Mouse (Mus musculus) megakaryocyte, embryonic 14.5 days (primary cell): ENCODE results near the gene Nr5a2. TPM values are rescaled to one million over a fixed set of nuclear protein-coding genes. Genes with fewer than 3 reads are reported as not detected.

ENCODE experiments used
- H3K27me3 ChIP-seq: replicated peaks from 2 replicates; pipeline ENCODE3; 2012; ENCODE audit warnings: inconsistent platforms
- H3K36me3 ChIP-seq: replicated peaks from 2 replicates; pipeline ENCODE3; 2012; ENCODE audit warnings: low read length, inconsistent platforms, mixed read lengths
- H3K4me1 ChIP-seq: 2 replicates; pipeline ENCODE4 v1.6.1; 2012; ENCODE audit warnings: inconsistent platforms
- H3K4me3 ChIP-seq: replicated peaks from 2 replicates; pipeline ENCODE3; 2012; ENCODE audit warnings: moderate library complexity, mild to moderate bottlenecking, inconsistent platforms
- H3K9me3 ChIP-seq: 2 replicates; pipeline ENCODE4 v1.6.1; 2012; ENCODE audit warnings: inconsistent platforms
- FLI1 ChIP-seq: IDR thresholded peaks from 2 replicates; pipeline ENCODE4 v1.6.1; 2012; ENCODE audit warnings: low read length, inconsistent platforms, mixed read lengths
- GATA1 ChIP-seq: IDR thresholded peaks from 3 replicates; pipeline ENCODE4 v1.6.1; 2012; ENCODE audit warnings: mixed read lengths, low read length, inconsistent platforms, borderline replicate concordance
- polyA plus RNA-seq: library from polyadenylated mRNA; stranded (reverse); fragments of >175 nt; gene quantifications from 2 replicates; pipeline ENCODE4 v1.2.3, GENCODE M21; 2012; ENCODE audit warnings: low replicate concordance; ENCODE audit not compliant: insufficient read depth

Gene Nr5a2
- polyA plus RNA-seq, 1 experiment = not detected

- H3K4me3 ChIP-seq = no peak overlapping the region
- no peaks in the 10 kb centered on the region for H3K4me1 ChIP-seq
- H3K9me3 ChIP-seq = no peaks in the 10 kb centered on the region
- no peaks in the 10 kb centered on the region for H3K27me3 ChIP-seq
- H3K36me3 ChIP-seq = no peaks in the 10 kb centered on the region
- TF ChIP-seq GATA1 (no peak), FLI1 (no peak)
Measured at GRCm38 (mm10) chr1:136866481-136867092, 93.7 kb downstream of the Nr5a2 start.

GRCm38 (mm10) chr1:136863209-136863608, 97.0 kb downstream of the Nr5a2 start:
- no peaks in the 10 kb centered on the region for H3K36me3 ChIP-seq
- no peak overlapping the region for H3K4me3 ChIP-seq
- H3K4me1 ChIP-seq = no peaks in the 10 kb centered on the region
- no peaks in the 10 kb centered on the region for H3K9me3 ChIP-seq
- H3K27me3 ChIP-seq = no peaks in the 10 kb centered on the region
- TF ChIP-seq GATA1 (no peak), FLI1 (no peak)

DNA sequence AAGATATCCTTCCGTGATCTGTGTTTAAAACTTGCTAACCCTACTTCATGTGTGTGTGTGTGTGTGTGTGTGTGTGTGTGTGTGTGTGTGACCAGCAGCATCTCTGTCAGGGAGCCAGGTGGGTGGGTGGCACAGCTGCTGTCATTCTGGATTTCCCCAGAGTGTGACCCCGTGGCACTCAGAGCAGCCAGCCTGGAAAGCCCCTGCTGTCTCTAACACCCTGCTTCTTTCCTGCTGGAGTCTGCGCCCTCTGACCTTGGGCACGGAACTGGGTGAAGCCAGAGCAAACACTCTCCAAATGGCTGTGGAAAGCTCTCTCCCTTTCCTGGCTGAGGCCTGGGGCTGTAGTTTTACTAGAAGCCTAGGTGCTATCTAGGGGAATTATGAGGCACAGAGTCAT, 100.8 kb downstream of the Nr5a2 start:
- H3K36me3 ChIP-seq = no peaks in the 10 kb centered on the region
- H3K4me3 ChIP-seq = no peak overlapping the region
- no peak for TF ChIP-seq FLI1
- no peak for TF ChIP-seq GATA1
- H3K4me1 ChIP-seq = no peaks in the 10 kb centered on the region
- H3K27me3 ChIP-seq = no peaks in the 10 kb centered on the region
- H3K9me3 ChIP-seq = no peaks in the 10 kb centered on the region; the same call in 1 of the 2 replicates

- H3K4me1 ChIP-seq = no peaks in the 10 kb centered on the region
- TF ChIP-seq GATA1 = no peak
- TF ChIP-seq FLI1 = no peak
- H3K4me3 ChIP-seq = no peak overlapping the region
- no peaks in the 10 kb centered on the region for H3K36me3 ChIP-seq
- no peaks in the 10 kb centered on the region for H3K27me3 ChIP-seq
- no peaks in the 10 kb centered on the region; the same call in 1 of the 2 replicates for H3K9me3 ChIP-seq
Measured at GRCm38 (mm10) chr1:136858724-136859123, 101.5 kb downstream of the Nr5a2 start.

DNA sequence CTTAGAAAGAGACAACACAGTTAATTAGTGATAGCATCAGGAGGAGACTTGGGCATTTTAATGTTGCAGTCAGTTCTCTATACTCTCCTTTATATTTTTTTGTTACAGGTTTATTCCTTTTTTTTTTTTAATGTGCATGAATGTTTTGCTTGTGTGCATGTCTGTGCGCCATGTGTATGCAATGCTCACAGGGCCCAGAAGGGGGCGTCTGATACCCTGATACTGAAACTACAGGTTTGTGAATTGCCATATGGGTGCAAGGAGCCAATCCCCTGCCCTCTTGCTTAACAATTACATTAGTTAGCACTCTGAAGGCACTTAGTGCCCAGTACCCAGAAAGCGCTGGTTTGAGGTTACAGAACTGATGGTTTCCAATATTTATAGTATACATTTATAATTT, 104.1 kb downstream of the Nr5a2 start:
- Histone ChIP-seq H3K4me3 (no peak overlapping the region), H3K4me1 (no peaks in the 10 kb centered on the region)
- TF ChIP-seq FLI1 (no peak), GATA1 (no peak)

DNA sequence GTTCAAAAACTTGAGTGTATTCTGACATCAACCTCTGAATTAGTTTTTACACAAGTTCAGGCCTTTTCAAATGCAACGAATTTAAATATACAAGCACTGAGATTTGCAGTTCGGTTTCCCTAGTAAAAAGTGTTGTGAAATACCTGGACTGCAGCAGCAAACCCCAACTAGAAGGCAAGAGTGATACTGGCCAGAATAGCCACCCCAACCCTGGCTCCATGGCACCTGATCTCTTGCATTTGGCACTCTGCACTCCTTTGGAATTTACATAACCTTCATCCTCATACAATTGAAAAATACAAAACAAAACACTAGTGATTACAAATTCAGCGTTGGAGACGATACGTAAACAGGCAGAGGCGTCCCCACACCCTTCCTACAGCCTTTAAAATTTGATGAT, 111.5 kb downstream of the Nr5a2 start:
- Histone ChIP-seq H3K4me3 (no peak overlapping the region), H3K9me3 (peaks cover 18% of the 10 kb centered on the region), H3K27me3 (no peaks in the 10 kb centered on the region), H3K36me3 (no peaks in the 10 kb centered on the region), H3K4me1 (no peaks in the 10 kb centered on the region)
- no peak for TF ChIP-seq GATA1
- no peak for TF ChIP-seq FLI1

More for the DNA sequence above, 104.1 kb downstream of the Nr5a2 start:
- no peaks in the 10 kb centered on the region for H3K27me3 ChIP-seq
- peaks cover 15% of the 10 kb centered on the region for H3K9me3 ChIP-seq
- no peaks in the 10 kb centered on the region for H3K36me3 ChIP-seq

- Histone ChIP-seq H3K4me3 (no peak overlapping the region), H3K36me3 (no peaks in the 10 kb centered on the region), H3K9me3 (0 out of 2 replicates have a peak, but pooled peaks cover 3% of the 10 kb centered on the region), H3K4me1 (no peaks in the 10 kb centered on the region), H3K27me3 (no peaks in the 10 kb centered on the region)
- TF ChIP-seq GATA1 = no peak
- TF ChIP-seq FLI1 = no peak
Measured at GRCm38 (mm10) chr1:136846081-136846480, 114.2 kb downstream of the Nr5a2 start.

DNA sequence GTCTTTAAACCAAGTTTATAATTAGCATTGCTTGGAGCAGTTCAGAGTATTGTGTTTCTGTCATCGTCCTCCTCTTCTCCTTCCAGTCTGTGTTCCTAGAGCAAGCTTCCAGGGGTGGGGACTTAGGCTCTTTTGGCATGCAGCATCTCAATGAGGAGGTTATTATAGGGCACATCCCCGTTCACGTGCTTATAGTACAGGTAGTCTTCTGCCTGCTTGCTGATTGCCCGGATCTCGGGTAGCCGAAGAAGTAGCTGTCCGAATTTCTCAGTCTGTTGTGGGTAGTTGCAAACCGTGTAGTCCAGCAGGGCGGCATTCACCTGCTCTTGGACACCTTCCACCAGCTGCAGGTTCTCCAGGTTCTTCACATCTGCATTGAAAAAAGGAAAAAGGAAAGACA, 114.9 kb downstream of the Nr5a2 start:
- TF ChIP-seq GATA1 (no peak), FLI1 (no peak)
- no peak overlapping the region for H3K4me3 ChIP-seq
- no peaks in the 10 kb centered on the region for H3K9me3 ChIP-seq
- no peaks in the 10 kb centered on the region for H3K36me3 ChIP-seq
- no peaks in the 10 kb centered on the region for H3K27me3 ChIP-seq
- H3K4me1 ChIP-seq = no peaks in the 10 kb centered on the region

DNA sequence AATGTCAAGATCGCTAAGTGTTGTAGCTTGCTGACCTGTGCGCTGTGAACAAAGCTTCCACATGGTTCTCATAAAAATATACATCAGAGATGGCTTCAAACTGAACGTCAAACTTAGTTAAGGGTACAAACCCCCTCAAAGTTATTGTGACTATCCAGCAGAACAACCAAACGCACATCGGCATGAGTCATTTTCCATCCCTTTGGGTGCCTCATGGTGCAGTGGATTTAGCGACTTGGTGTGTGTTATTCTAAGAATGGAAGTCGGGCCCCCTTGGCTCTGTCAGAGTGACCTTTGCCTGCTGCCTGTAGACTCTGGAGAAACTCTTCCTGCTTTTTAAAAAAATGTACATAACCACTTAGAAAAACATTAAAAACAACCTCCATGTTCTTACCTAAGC, 119.7 kb downstream of the Nr5a2 start:
- no peaks in the 10 kb centered on the region for H3K36me3 ChIP-seq
- peaks cover 9% of the 10 kb centered on the region; the same call in 1 of the 2 replicates for H3K9me3 ChIP-seq
- TF ChIP-seq GATA1 (no peak), FLI1 (no peak)
- H3K4me3 ChIP-seq = no peak overlapping the region
- peaks cover 2% of the 10 kb centered on the region for H3K27me3 ChIP-seq
- no peaks in the 10 kb centered on the region for H3K4me1 ChIP-seq

- Histone ChIP-seq H3K27me3 (peaks cover 4% of the 10 kb centered on the region), H3K36me3 (no peaks in the 10 kb centered on the region), H3K4me1 (no peaks in the 10 kb centered on the region), H3K4me3 (no peak overlapping the region), H3K9me3 (peaks cover 13% of the 10 kb centered on the region; the same call in 1 of the 2 replicates)
- no peak for TF ChIP-seq FLI1
Measured at GRCm38 (mm10) chr1:136839202-136839601, 121.0 kb downstream of the Nr5a2 start.
